Mouse (Mus musculus): Measurements from ENCODE around the gene Tmem171. TPM values are rescaled to one million over a fixed set of nuclear protein-coding genes. Genes with fewer than 3 reads are reported as not detected.

Gene Tmem171
- polyA plus RNA-seq, 1 experiment from 2014 or later, result 0.57 TPM

- Histone ChIP-seq H3K36me3 (ENCODE audit: control insufficient read depth, insufficient read depth, low read length) (no peaks in the 10 kb centered on the region), H3K4me3 (ENCODE audit: low read depth, low read length) (no peak overlapping the region), H3K9me3 (ENCODE audit: control insufficient read depth, low read length) (no peaks in the 10 kb centered on the region), H3K27me3 (replicated peaks; ENCODE audit: control insufficient read depth, insufficient read depth, low read length) (no peaks in the 10 kb centered on the region), H3K9ac (ENCODE audit: low read depth, low read length) (no peak overlapping the region), H3K4me2 (ENCODE audit: low read depth, low read length) (no peak overlapping the region), H3K4me1 (ENCODE audit: control insufficient read depth, insufficient read depth, low read length) (no peaks in the 10 kb centered on the region), H3K27ac (replicated peaks; ENCODE audit: low read depth, low read length) (no peak overlapping the region)
- WGBS, result 81% methylated on average over 8 of the region's 8 CpGs
- DNase-seq (ENCODE audit: low spot score) (no peak), ATAC-seq (ENCODE audit: low read depth) (no peak)
Observed at GRCm38 (mm10) chr13:98716176-98716575, 21.5 kb upstream of the Tmem171 start.

- no peaks in the 10 kb centered on the region for H3K27me3 ChIP-seq (replicated peaks; ENCODE audit: control insufficient read depth, insufficient read depth, low read length)
- 84% methylated on average over 6 of the region's 6 CpGs for WGBS
- H3K36me3 ChIP-seq (ENCODE audit: control insufficient read depth, insufficient read depth, low read length), result no peaks in the 10 kb centered on the region
- no peak overlapping the region for H3K27ac ChIP-seq (replicated peaks; ENCODE audit: low read depth, low read length)
- H3K4me1 ChIP-seq (ENCODE audit: control insufficient read depth, insufficient read depth, low read length), result no peaks in the 10 kb centered on the region
- no peak for ATAC-seq (ENCODE audit: low read depth)
- DNase-seq (ENCODE audit: low spot score), result no peak
- H3K9me3 ChIP-seq (ENCODE audit: control insufficient read depth, low read length), result no peaks in the 10 kb centered on the region
- no peak overlapping the region for H3K4me2 ChIP-seq (ENCODE audit: low read depth, low read length)
- no peak overlapping the region for H3K9ac ChIP-seq (ENCODE audit: low read depth, low read length)
- no peak overlapping the region for H3K4me3 ChIP-seq (ENCODE audit: low read depth, low read length)
Observed at GRCm38 (mm10) chr13:98715443-98715990, 20.9 kb upstream of the Tmem171 start.

GRCm38 (mm10) chr13:98710655-98711054, 16.0 kb upstream of the Tmem171 start:
- ATAC-seq (ENCODE audit: low read depth) (no peak), DNase-seq (ENCODE audit: low spot score) (no peak)
- H3K27me3 ChIP-seq (replicated peaks; ENCODE audit: control insufficient read depth, insufficient read depth, low read length), result no peaks in the 10 kb centered on the region
- no peaks in the 10 kb centered on the region for H3K4me1 ChIP-seq (ENCODE audit: control insufficient read depth, insufficient read depth, low read length)
- 0 out of 2 replicates have a peak, but pooled peaks cover 3% of the 10 kb centered on the region for H3K9me3 ChIP-seq (ENCODE audit: control insufficient read depth, low read length)
- no peak overlapping the region for H3K4me2 ChIP-seq (ENCODE audit: low read depth, low read length)
- WGBS, result 98% methylated on average over 1 of the region's 1 CpGs
- H3K4me3 ChIP-seq (ENCODE audit: low read depth, low read length), result no peak overlapping the region
- no peak overlapping the region for H3K9ac ChIP-seq (ENCODE audit: low read depth, low read length)
- H3K27ac ChIP-seq (replicated peaks; ENCODE audit: low read depth, low read length), result no peak overlapping the region
- no peaks in the 10 kb centered on the region for H3K36me3 ChIP-seq (ENCODE audit: control insufficient read depth, insufficient read depth, low read length)

DNA sequence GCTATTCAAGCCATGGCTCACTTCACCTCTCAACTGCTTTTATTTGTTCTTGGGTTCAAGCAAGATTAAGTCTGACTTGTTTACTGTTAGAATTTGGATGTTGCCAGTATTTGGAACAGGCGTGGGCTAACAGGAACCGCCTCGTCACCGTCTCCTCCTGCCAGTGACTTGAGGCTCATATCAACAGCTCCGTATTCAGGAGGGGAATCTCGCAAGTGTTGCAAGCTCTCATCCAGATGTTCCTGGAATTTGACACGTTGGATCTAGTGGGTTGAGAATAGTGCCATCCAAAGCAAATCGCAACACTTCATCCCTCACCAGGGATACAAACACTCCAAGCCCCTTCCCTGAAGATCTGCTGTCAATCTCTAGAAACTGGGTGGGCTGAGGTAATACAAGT, 15.6 kb upstream of the Tmem171 start:
- H3K4me3 ChIP-seq (ENCODE audit: low read depth, low read length), result no peak overlapping the region
- 57% methylated on average over 8 of the region's 8 CpGs for WGBS
- H3K9me3 ChIP-seq (ENCODE audit: control insufficient read depth, low read length), result 0 out of 2 replicates have a peak, but pooled peaks cover 3% of the 10 kb centered on the region
- H3K4me2 ChIP-seq (ENCODE audit: low read depth, low read length), result no peak overlapping the region
- ATAC-seq (ENCODE audit: low read depth) (no peak), DNase-seq (ENCODE audit: low spot score) (no peak)
- no peaks in the 10 kb centered on the region for H3K36me3 ChIP-seq (ENCODE audit: control insufficient read depth, insufficient read depth, low read length)
- no peak overlapping the region for H3K9ac ChIP-seq (ENCODE audit: low read depth, low read length)
- H3K4me1 ChIP-seq (ENCODE audit: control insufficient read depth, insufficient read depth, low read length), result no peaks in the 10 kb centered on the region
- H3K27me3 ChIP-seq (replicated peaks; ENCODE audit: control insufficient read depth, insufficient read depth, low read length), result no peaks in the 10 kb centered on the region
- no peak overlapping the region for H3K27ac ChIP-seq (replicated peaks; ENCODE audit: low read depth, low read length)

- H3K4me3 ChIP-seq (ENCODE audit: low read depth, low read length), result no peak overlapping the region
- H3K27ac ChIP-seq (replicated peaks; ENCODE audit: low read depth, low read length), result no peak overlapping the region
- H3K27me3 ChIP-seq (replicated peaks; ENCODE audit: control insufficient read depth, insufficient read depth, low read length), result no peaks in the 10 kb centered on the region
- WGBS, result 66% methylated on average over 4 of the region's 4 CpGs
- DNase-seq (ENCODE audit: low spot score), result no peak
- H3K9me3 ChIP-seq (ENCODE audit: control insufficient read depth, low read length), result 0 out of 2 replicates have a peak, but pooled peaks cover 3% of the 10 kb centered on the region
- ATAC-seq (ENCODE audit: low read depth), result no peak
- no peak overlapping the region for H3K4me2 ChIP-seq (ENCODE audit: low read depth, low read length)
- H3K4me1 ChIP-seq (ENCODE audit: control insufficient read depth, insufficient read depth, low read length), result no peaks in the 10 kb centered on the region
- H3K9ac ChIP-seq (ENCODE audit: low read depth, low read length), result no peak overlapping the region
- no peaks in the 10 kb centered on the region for H3K36me3 ChIP-seq (ENCODE audit: control insufficient read depth, insufficient read depth, low read length)
Observed at GRCm38 (mm10) chr13:98705501-98705900, 10.9 kb upstream of the Tmem171 start.

DNA sequence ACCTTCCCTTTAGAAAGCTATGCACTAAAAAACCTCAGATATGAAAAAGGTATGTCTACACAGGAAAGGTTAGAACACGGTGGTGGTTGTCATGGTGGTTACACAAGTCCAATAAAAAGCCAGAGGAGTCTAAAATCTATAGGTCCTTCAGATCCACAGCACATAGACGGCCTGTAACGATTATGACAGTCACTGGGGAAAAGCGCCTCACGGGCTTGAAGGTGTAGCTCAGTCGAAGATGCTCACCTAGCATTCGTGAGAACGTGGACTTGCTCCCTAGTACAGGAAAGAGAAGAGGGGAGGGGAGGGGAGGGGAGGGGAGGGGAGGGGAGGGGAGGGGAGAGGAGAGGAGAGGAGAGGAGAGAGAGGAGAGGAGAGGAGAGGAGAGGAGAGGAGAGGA, 9.2 kb upstream of the Tmem171 start:
- Histone ChIP-seq H3K4me1 (ENCODE audit: control insufficient read depth, insufficient read depth, low read length) (peaks cover 5% of the 10 kb centered on the region; the same call in 1 of the 2 replicates), H3K4me3 (ENCODE audit: low read depth, low read length) (no peak overlapping the region), H3K27me3 (replicated peaks; ENCODE audit: control insufficient read depth, insufficient read depth, low read length) (no peaks in the 10 kb centered on the region), H3K27ac (replicated peaks; ENCODE audit: low read depth, low read length) (no peak overlapping the region), H3K36me3 (ENCODE audit: control insufficient read depth, insufficient read depth, low read length) (no peaks in the 10 kb centered on the region), H3K9ac (ENCODE audit: low read depth, low read length) (no peak overlapping the region), H3K9me3 (ENCODE audit: control insufficient read depth, low read length) (0 out of 2 replicates have a peak, but pooled peaks cover 3% of the 10 kb centered on the region), H3K4me2 (ENCODE audit: low read depth, low read length) (no peak overlapping the region)
- 77% methylated on average over 7 of the region's 8 CpGs for WGBS
- DNase-seq (ENCODE audit: low spot score) (no peak), ATAC-seq (ENCODE audit: low read depth) (no peak)

GRCm38 (mm10) chr13:98702361-98702760, 7.7 kb upstream of the Tmem171 start:
- Histone ChIP-seq H3K36me3 (ENCODE audit: control insufficient read depth, insufficient read depth, low read length) (no peaks in the 10 kb centered on the region), H3K4me3 (ENCODE audit: low read depth, low read length) (no peak overlapping the region), H3K9me3 (ENCODE audit: control insufficient read depth, low read length) (no peaks in the 10 kb centered on the region), H3K9ac (ENCODE audit: low read depth, low read length) (no peak overlapping the region), H3K4me2 (ENCODE audit: low read depth, low read length) (no peak overlapping the region), H3K27ac (replicated peaks; ENCODE audit: low read depth, low read length) (no peak overlapping the region), H3K4me1 (ENCODE audit: control insufficient read depth, insufficient read depth, low read length) (peaks cover 5% of the 10 kb centered on the region; the same call in 1 of the 2 replicates), H3K27me3 (replicated peaks; ENCODE audit: control insufficient read depth, insufficient read depth, low read length) (no peaks in the 10 kb centered on the region)
- no peak for DNase-seq (ENCODE audit: low spot score)
- ATAC-seq (ENCODE audit: low read depth), result no peak
- 87% methylated on average over 8 of the region's 8 CpGs for WGBS

DNA sequence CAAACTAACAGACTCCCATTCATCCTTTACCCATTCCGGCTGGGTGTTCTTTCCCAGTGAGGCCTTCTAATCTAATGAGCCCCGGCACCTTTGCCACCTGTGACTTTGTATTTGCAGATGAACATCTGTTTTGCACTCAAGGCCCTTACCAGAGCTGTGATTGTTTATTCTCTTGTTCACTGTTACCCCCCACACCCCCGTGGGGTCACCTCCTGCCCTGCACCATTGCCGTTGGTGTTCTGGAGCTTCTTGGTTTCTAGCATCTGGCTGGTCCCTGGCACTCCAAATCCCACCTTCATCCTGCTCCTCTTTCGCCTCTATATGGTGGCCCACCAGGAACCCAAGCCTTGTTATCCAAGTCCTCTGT, 6.7 kb upstream of the Tmem171 start:
- DNase-seq (ENCODE audit: low spot score) (no peak), ATAC-seq (ENCODE audit: low read depth) (no peak)
- H3K4me3 ChIP-seq (ENCODE audit: low read depth, low read length), result no peak overlapping the region
- H3K4me1 ChIP-seq (ENCODE audit: control insufficient read depth, insufficient read depth, low read length), result peaks cover 5% of the 10 kb centered on the region; the same call in 1 of the 2 replicates
- H3K27me3 ChIP-seq (replicated peaks; ENCODE audit: control insufficient read depth, insufficient read depth, low read length), result no peaks in the 10 kb centered on the region
- H3K4me2 ChIP-seq (ENCODE audit: low read depth, low read length), result no peak overlapping the region
- no peak overlapping the region for H3K9ac ChIP-seq (ENCODE audit: low read depth, low read length)
- H3K36me3 ChIP-seq (ENCODE audit: control insufficient read depth, insufficient read depth, low read length), result no peaks in the 10 kb centered on the region
- no peaks in the 10 kb centered on the region for H3K9me3 ChIP-seq (ENCODE audit: control insufficient read depth, low read length)
- 73% methylated on average over 5 of the region's 5 CpGs for WGBS
- no peak overlapping the region for H3K27ac ChIP-seq (replicated peaks; ENCODE audit: low read depth, low read length)

DNA sequence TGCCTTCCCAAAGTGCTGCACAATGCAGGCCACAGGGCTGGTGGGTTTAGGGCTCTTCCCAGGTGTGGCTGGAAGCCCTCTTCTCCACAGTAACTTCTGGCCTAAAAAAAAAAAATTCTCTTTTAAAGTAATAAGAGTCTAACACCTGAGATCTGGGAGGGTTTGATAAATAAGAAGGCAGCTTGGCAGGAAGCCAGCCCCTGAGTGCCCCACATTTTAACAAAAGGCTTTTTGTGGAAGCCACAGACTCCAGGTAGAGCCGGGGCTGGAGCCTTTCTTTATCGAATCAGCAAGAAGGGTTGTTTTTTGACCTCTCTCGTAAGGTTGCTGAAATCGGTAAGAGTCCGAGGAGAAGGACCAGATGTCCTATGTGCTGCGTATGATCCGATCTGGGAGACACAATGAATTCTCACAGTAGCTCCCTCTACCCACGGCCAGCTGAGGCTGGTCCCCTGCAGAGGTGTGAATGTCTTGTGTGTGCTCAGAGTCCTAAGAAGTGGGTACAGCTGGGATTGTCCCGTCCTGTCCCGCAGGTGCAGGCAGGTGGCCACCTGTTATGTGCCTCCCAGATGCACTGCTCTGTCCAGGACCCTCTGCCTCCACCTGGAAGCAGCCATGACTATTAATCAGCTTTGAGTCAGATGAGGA, 6.2 kb upstream of the Tmem171 start:
- Histone ChIP-seq H3K4me2 (ENCODE audit: low read depth, low read length) (no peak overlapping the region), H3K27me3 (replicated peaks; ENCODE audit: control insufficient read depth, insufficient read depth, low read length) (peaks cover 2% of the 10 kb centered on the region), H3K27ac (replicated peaks; ENCODE audit: low read depth, low read length) (no peak overlapping the region), H3K36me3 (ENCODE audit: control insufficient read depth, insufficient read depth, low read length) (no peaks in the 10 kb centered on the region), H3K9ac (ENCODE audit: low read depth, low read length) (no peak overlapping the region), H3K9me3 (ENCODE audit: control insufficient read depth, low read length) (no peaks in the 10 kb centered on the region), H3K4me1 (ENCODE audit: control insufficient read depth, insufficient read depth, low read length) (peaks cover 5% of the 10 kb centered on the region; the same call in 1 of the 2 replicates), H3K4me3 (ENCODE audit: low read depth, low read length) (no peak overlapping the region)
- ATAC-seq (ENCODE audit: low read depth), result peak; percentile 18; the same call in 1 of the 2 replicates
- WGBS, result 40% methylated on average over 10 of the region's 10 CpGs
- DNase-seq (ENCODE audit: low spot score), result peak; percentile 56

Measured in embryonic facial prominence, embryonic 14.5 days (tissue).